Mouse (Mus musculus): ENCODE results near the gene Slc15a1.
"Not testable (repeated sequence)": the region's sequence is repeated elsewhere in the genome, so short reads cannot be mapped to it uniquely, and the experiment has no call there.

DNA sequence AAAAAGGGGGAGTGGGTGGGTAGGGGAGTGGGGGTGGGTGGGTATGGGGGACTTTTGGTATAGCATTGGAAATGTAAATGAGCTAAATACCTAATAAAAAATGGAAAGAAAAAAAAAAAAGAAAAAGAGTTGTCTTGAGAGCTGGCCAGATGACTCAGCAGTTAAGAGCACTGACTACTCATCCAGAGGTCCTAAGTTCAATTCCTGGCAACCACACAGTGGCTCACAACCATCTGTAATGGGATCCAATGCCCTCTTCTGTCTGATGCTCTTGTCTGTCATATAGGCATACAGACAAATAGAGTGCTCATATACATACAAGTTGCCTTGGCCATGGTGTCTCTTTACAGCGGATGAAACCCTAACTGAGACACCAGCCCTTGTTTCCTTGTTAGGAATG, 91.3 kb downstream of the Slc15a1 start:
- not testable (repeated sequence) for TF ChIP-seq CTCF (conservative IDR thresholded peaks at IDR 0.05; ENCODE audit: low read length); POU5F1 (IDR thresholded peaks at IDR 0.05; ENCODE audit: borderline replicate concordance, low read length)
